Mouse (Mus musculus) heart, postnatal 0 days (tissue): ENCODE data around the gene Olfr221. TPM values are rescaled to one million over a fixed set of nuclear protein-coding genes. Genes with fewer than 3 reads are reported as not detected.

Experiments used
- ATAC-seq: fragments of 200-750 bp; cut with Nextera tagmentation; 2 replicates; pipeline ENCODE4 v1.8.0; 2017; ENCODE audit warnings: low read depth, moderate number of reproducible peaks, moderate library complexity; ENCODE audit not compliant: insufficient read depth
- DNase-seq: peaks from one replicate; pipeline ENCODE4 v3.0.0-alpha.2; 2016; ENCODE audit warnings: low spot score
- H3K27ac ChIP-seq: fragments of 300-500 bp; sonication (generic); 2 replicates; pipeline ENCODE4 v1.5.1; 2014; ENCODE audit warnings: low read depth, mild to moderate bottlenecking
- H3K27me3 ChIP-seq: fragments of 300-500 bp; sonication (generic); 2 replicates; pipeline ENCODE4 v1.6.1; 2014; ENCODE audit warnings: low read length, mixed read lengths; ENCODE audit not compliant: control insufficient read depth, insufficient read depth
- H3K36me3 ChIP-seq: fragments of 300-500 bp; sonication (generic); replicated peaks from 2 replicates; pipeline ENCODE4 v1.6.1; 2014; ENCODE audit warnings: low read length, mixed read lengths; ENCODE audit not compliant: control insufficient read depth, insufficient read depth
- H3K4me1 ChIP-seq: fragments of 300-500 bp; sonication (generic); 2 replicates; pipeline ENCODE4 v1.6.1; 2014; ENCODE audit warnings: antibody characterized with exemption; ENCODE audit not compliant: control insufficient read depth, insufficient read depth
- H3K4me2 ChIP-seq: fragments of 300-500 bp; sonication (generic); 2 replicates; pipeline ENCODE4 v1.6.1; 2014; ENCODE audit warnings: low read depth, mild to moderate bottlenecking, low read length, moderate library complexity
- H3K4me3 ChIP-seq: fragments of 300-500 bp; sonication (generic); 2 replicates; pipeline ENCODE4 v1.5.1; 2014; ENCODE audit warnings: low read depth, low read length
- H3K9ac ChIP-seq: fragments of 300-500 bp; sonication (generic); replicated peaks from 2 replicates; pipeline ENCODE4 v1.6.1; 2014; ENCODE audit warnings: low read depth, low read length, mixed read lengths
- H3K9me3 ChIP-seq: fragments of 300-500 bp; sonication (generic); replicated peaks from 2 replicates; pipeline ENCODE4 v1.6.1; 2016; ENCODE audit warnings: low read length; ENCODE audit not compliant: control insufficient read depth
- CTCF ChIP-seq: IDR thresholded peaks from 2 replicates; pipeline ENCODE4 v1.5.1; 2016; ENCODE audit warnings: antibody characterized with exemption, control low read depth, low read depth
- EP300 ChIP-seq: IDR thresholded peaks from 2 replicates; pipeline ENCODE4 v1.6.1; 2016; ENCODE audit warnings: antibody characterized with exemption, low read depth
- WGBS: fragments of 180-500 bp; shearing (Covaris S2); extraction: QIAGEN DNeasy Blood & Tissue Kit; methylation state at CpG from one replicate; pipeline ENCODE4 v1.1.7; 2014; 5-methylcytosine and 5-hydroxymethylcytosine counted together
- polyA plus RNA-seq: library from polyadenylated mRNA; unstranded; fragments of >200 nt; fragmentation: Nextera tagmentation; extraction: Ambion mirVana; gene quantifications from 2 replicates; pipeline ENCODE4 v1.2.1, GENCODE M21; 2015
- total RNA-seq: library from RNA; depleted of rRNA; stranded (reverse); fragments of >200 nt; gene quantifications from 2 replicates; pipeline ENCODE4 v1.2.3, GENCODE M21; 2014; ENCODE audit warnings: low replicate concordance

Olfr221 gene
- total and polyA plus RNA-seq, 2 experiments from 2014 or later = not detected

- Histone ChIP-seq H3K9ac (0 out of 2 replicates have a peak overlapping the region, but pooled peaks have one; percentile 21), H3K27me3 (no peaks in the 10 kb centered on the region), H3K4me1 (peaks cover 27% of the 10 kb centered on the region), H3K9me3 (no peaks in the 10 kb centered on the region), H3K4me3 (no peak overlapping the region), H3K4me2 (peak overlapping the region; percentile 20), H3K36me3 (peaks cover 34% of the 10 kb centered on the region), H3K27ac (no peak overlapping the region)
- ATAC-seq (no peak), DNase-seq (peak; percentile 31)
- TF ChIP-seq EP300 (no peak), CTCF (no peak)
- 10% methylated on average over 9 of the region's 9 CpGs for WGBS
Measured at GRCm38 (mm10) chr14:52010446-52011111, 31.7 kb downstream of the Olfr221 start.

GRCm38 (mm10) chr14:52009841-52010240 is 32.4 kb downstream of the Olfr221 start:
- WGBS = 86% methylated on average over 6 of the region's 6 CpGs
- Histone ChIP-seq H3K27ac (no peak overlapping the region), H3K9me3 (no peaks in the 10 kb centered on the region), H3K4me3 (no peak overlapping the region), H3K36me3 (peaks cover 37% of the 10 kb centered on the region), H3K4me2 (no peak overlapping the region), H3K4me1 (peaks cover 23% of the 10 kb centered on the region), H3K9ac (no peak overlapping the region), H3K27me3 (no peaks in the 10 kb centered on the region)
- ATAC-seq = no peak
- TF ChIP-seq CTCF = no peak
- no peak for TF ChIP-seq EP300
- no peak for DNase-seq

- Histone ChIP-seq H3K27me3 (no peaks in the 10 kb centered on the region), H3K4me1 (peaks cover 23% of the 10 kb centered on the region), H3K4me3 (no peak overlapping the region), H3K27ac (no peak overlapping the region; the same call in 1 of the 2 replicates), H3K36me3 (peaks cover 42% of the 10 kb centered on the region), H3K4me2 (no peak overlapping the region), H3K9me3 (no peaks in the 10 kb centered on the region), H3K9ac (no peak overlapping the region)
- WGBS = 64% methylated on average over 26 of the region's 26 CpGs
- TF ChIP-seq CTCF (no peak), EP300 (no peak)
- DNase-seq = no peak
- no peak for ATAC-seq
Measured at GRCm38 (mm10) chr14:52009361-52009760, 32.9 kb downstream of the Olfr221 start.

- Histone ChIP-seq H3K27ac (peak overlapping the region; percentile 40; the same call in 1 of the 2 replicates), H3K4me2 (no peak overlapping the region), H3K4me3 (no peak overlapping the region), H3K36me3 (peaks cover 50% of the 10 kb centered on the region), H3K9me3 (no peaks in the 10 kb centered on the region), H3K9ac (no peak overlapping the region), H3K27me3 (no peaks in the 10 kb centered on the region), H3K4me1 (peaks cover 20% of the 10 kb centered on the region)
- DNase-seq = peak; percentile 73
- no peak for TF ChIP-seq EP300
- peak; percentile 99 for TF ChIP-seq CTCF
- WGBS = 54% methylated on average over 38 of the region's 38 CpGs
- peak; percentile 73 for ATAC-seq
Measured at GRCm38 (mm10) chr14:52008321-52009203, 33.7 kb downstream of the Olfr221 start.

- WGBS = 92% methylated on average over 23 of the region's 23 CpGs
- Histone ChIP-seq H3K4me2 (no peak overlapping the region), H3K9me3 (no peaks in the 10 kb centered on the region), H3K4me1 (peaks cover 18% of the 10 kb centered on the region), H3K27me3 (no peaks in the 10 kb centered on the region), H3K27ac (no peak overlapping the region), H3K4me3 (no peak overlapping the region), H3K36me3 (peaks cover 68% of the 10 kb centered on the region), H3K9ac (no peak overlapping the region)
- DNase-seq (no peak), ATAC-seq (no peak)
- no peak for TF ChIP-seq CTCF
- TF ChIP-seq EP300 = no peak
Measured at GRCm38 (mm10) chr14:52006771-52007170, 35.5 kb downstream of the Olfr221 start.
